Mouse (Mus musculus): Measurements from ENCODE around the gene Cerk.
"Not testable (repeated sequence)": the region's sequence is repeated elsewhere in the genome, so short reads cannot be mapped to it uniquely, and the experiment has no call there.

- not testable (repeated sequence) for TF ChIP-seq CTCF, POLR2A (IDR thresholded peaks at IDR 0.05; ENCODE audit: extremely low read depth, insufficient read depth, low read length)
Measured at GRCm38 (mm10) chr15:86161800-86162199, 24.1 kb downstream of the Cerk start.

All from cortical plate, adult 2 months (tissue).